8 mouse cellular contexts compared by ENCODE assay signal in the genomic region with DNA sequence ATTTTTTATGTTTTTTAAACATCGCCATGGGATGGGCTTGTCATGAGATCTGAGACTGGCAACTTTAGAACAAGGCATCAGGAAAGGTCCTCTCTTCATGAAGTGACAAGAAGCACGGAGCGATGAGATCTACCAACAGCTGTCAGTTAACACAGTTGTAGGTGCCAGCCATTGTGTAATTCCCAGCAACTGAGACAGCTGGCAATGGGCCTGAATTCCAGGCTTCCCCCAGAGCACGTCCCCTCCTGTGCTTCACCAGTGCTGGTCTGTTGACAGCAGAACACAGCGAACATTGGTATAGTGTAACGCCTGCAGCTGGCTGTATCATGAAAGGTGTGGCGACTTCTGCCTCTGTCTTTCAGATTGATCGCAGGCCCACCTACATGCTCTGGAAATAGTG.
DNase-seq lines count a peak whose midpoint lies in the region.

No protein-coding gene starts in this region.

- DNase-seq in cerebellum, postnatal 14 days = peak; percentile 20 to 40
- no peak for DNase-seq in cerebellum, adult 11-12 months
- peak; percentile 14 for DNase-seq in retina, postnatal 1 day
- no peak for DNase-seq in retina, embryonic 14.5 days (ENCODE audit: low spot score)
- DNase-seq in layer of hippocampus, adult 11-12 months (ENCODE audit: low spot score) = peak; percentile 69
- DNase-seq in skeletal muscle tissue, adult 2 months (ENCODE audit: low read depth, low spot score) = peak; percentile 68
- DNase-seq in embryo, embryonic 11 days = no peak
- DNase-seq in spleen, adult 12 weeks (ENCODE audit: low spot score) = no peak

Comparison
In these comparisons a context has a peak if more than half of its experiments do, and no peak if none do; other contexts are left out.
1. DNase-seq: peak in cerebellum, postnatal 14 days (2 of 2), retina, postnatal 1 day (single experiment), layer of hippocampus, adult 11-12 months (single experiment) and skeletal muscle tissue, adult 2 months (single experiment); none in cerebellum, adult 11-12 months (single experiment), retina, embryonic 14.5 days (single experiment), embryo, embryonic 11 days (single experiment) and spleen, adult 12 weeks (single experiment).